Mouse (Mus musculus): ENCODE results near the gene Tspear.
"Not testable (repeated sequence)": the region's sequence is repeated elsewhere in the genome, so short reads cannot be mapped to it uniquely, and the experiment has no call there.

Gene Tspear

GRCm38 (mm10) chr10:77690356-77690807 is 4.0 kb downstream of the Tspear start, which contains the start of gene Gm19402:
Gene Gm19402, minus strand, starts transcription at chr10:77690757.
- CTCF ChIA-PET, result interaction anchor here in 1 of 4 experiments (0.6 to 1.0 kb wide), 2 partner anchors 52 to 147 kb away, joined by 3 to 4 read pairs; partner anchors contain the start of gene Gm18596
- POLR2A ChIA-PET, result interaction anchor here in 1 of 4 experiments (0.6 to 1.2 kb wide), 2 partner anchors 18 to 19 kb away, joined by 3 to 6 read pairs; no protein-coding TSS in a partner anchor

DNA sequence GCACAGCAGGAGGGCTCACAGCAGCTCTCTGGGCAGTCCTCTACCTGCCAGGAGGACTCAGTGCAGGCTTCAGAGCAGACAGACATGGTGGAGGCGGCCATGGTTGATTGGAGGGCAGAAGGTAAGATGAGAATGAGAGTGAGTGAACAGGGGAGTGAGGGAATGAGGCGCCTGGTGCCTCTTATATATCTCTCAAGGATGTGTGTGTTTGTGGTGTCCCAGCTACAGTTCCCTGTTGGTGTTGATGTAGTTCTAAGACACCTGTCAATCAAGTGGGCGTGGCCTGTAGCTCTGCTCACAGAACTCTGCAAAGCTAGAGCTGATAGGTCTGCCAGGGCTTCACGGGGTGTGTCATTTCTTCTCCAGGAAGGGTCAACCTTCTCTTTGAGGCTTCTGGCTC is 10.8 kb downstream of the Tspear start, which contains the start of gene Gm9508:
Gene Gm9508 (minus strand): TSS at position 101 of the 400 bp plus-strand sequence.
- ChIA-PET POLR2A (interaction anchor here in 2 of 4 experiments (0.5 to 1.8 kb wide), 3 partner anchors 9 to 205 kb away, joined by 3 to 6 read pairs (median 4); partner anchors contain the start of gene Lrrc3 (in 1 of the 2)), CTCF (interaction anchor here in 3 of 4 experiments (0.6 to 1.1 kb wide), 4 partner anchors 28 to 185 kb away, joined by 3 to 5 read pairs (median 4); no protein-coding TSS in a partner anchor)

- CTCF ChIA-PET, result interaction anchor here in 1 of 4 experiments (0.6 kb wide), 1 partner anchor 163 kb away, joined by 5 read pairs; no protein-coding TSS in a partner anchor
- POLR2A ChIA-PET, result no interaction called here
Observed at GRCm38 (mm10) chr10:77706326-77706725, 20.0 kb downstream of the Tspear start, which contains the start of gene Gm10272. Gene Gm10272, plus strand, starts transcription at chr10:77706626.

DNA sequence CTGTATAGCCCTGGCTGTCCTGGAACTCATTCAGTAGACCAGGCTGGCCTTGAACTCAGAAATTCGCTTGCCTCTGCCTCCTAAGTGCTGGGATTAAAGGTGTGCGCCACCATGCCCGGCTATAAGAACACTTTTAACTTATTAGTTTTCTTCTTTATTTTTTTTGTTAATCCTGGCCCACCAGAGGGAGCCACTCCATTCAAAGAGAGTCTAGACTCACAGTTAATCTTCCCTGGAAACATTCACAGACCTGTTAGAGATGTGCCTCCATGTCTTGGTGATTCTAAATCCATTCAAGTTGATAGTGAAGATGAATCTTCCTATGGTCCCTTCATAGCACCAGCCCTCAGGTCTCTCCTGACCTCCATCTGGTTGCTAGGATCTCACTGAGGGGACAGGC is 23.5 kb downstream of the Tspear start:
- ChIA-PET POLR2A (interaction anchor here in 2 of 4 experiments (0.7 kb wide), 4 partner anchors 19 to 294 kb away, joined by 3 to 6 read pairs (median 5); partner anchors contain the start of gene Gm19402 (in 1 of the 2)), CTCF (interaction anchor here in 2 of 4 experiments (0.7 kb wide), 2 partner anchors 10 to 269 kb away, joined by 3 to 4 read pairs; no protein-coding TSS in a partner anchor)

- CTCF ChIA-PET, POLR2A ChIA-PET: not testable (repeated sequence)
Observed at GRCm38 (mm10) chr10:77711157-77711556, 24.8 kb downstream of the Tspear start, which contains the start of gene Gm10024. Gene Gm10024, plus strand, starts transcription at chr10:77711457.

GRCm38 (mm10) chr10:77713734-77714133 is 27.4 kb downstream of the Tspear start:
- POLR2A ChIA-PET, result no interaction called here
- CTCF ChIA-PET, result no interaction called here

DNA sequence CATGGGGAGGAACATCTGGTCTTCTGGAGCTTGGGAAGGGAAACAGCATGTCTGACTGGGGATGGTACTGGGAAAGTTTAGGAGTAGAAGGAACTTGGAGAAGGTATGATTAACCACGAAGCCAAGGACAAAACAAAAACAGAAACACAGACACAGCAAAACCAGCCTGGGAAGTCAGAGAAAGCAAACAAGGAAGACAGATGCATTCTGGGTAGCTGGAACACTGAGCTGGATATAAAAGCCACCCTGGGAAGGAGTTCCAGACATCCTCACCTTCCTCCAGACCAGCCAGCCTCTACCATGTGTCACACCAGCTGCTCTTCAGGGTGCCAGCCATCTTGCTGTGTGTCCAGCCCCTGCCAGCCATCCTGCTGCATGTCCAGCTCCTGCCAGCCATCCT is 29.1 kb downstream of the Tspear start, which contains the start of gene Gm10142:
Gene Gm10142 (plus strand): TSS at position 301 of the 400 bp plus-strand sequence.
- ChIA-PET CTCF (interaction anchor here in 2 of 4 experiments (0.6 to 0.7 kb wide), 2 partner anchors 198 to 449 kb away, joined by 3 to 8 read pairs; no protein-coding TSS in a partner anchor), POLR2A (no interaction called here)

DNA sequence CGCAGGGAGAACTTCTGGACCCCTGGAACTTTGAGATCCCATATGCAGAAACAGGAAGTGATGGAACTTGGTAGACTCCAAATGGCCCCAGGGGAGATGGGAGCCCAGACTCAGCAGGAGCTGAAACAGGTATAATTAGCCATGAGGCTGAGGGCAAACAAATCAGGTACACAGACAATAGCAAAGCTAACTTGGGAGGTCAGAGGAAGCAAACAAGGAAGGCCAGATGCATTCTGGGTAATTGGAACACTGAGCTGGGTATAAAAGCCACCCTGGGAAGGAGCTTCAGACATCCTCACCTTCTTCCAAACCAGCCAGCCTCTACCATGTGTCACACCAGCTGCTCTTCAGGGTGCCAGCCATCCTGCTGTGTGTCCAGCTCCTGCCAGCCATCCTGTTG is 33.9 kb downstream of the Tspear start, which contains the start of gene Krtap12-1:
Gene Krtap12-1 (plus strand): TSS at position 301 of the 400 bp plus-strand sequence.
- CTCF ChIA-PET, result interaction anchor here in 2 of 4 experiments (0.6 to 0.8 kb wide), 2 partner anchors 9 to 104 kb away, joined by 3 to 4 read pairs; no protein-coding TSS in a partner anchor
- POLR2A ChIA-PET, result not testable (repeated sequence)

DNA sequence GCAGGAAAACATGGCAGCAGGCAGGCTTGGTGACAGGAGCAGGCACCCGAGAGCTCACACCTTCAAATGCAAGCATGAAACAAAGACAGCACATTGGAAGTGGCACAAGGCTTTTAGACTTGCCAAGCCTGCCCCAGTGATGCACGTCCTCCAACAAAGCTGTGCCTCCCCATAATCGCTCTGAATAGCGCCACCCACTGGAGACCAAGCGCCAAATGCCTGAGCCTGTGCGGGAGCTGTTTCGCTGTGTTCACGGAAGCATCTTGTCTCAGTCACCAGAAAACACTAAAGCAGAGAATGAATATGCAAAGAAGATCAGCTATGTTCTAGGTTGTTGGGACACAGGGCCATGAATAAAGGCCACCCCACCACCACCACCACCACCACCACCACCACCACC is 38.5 kb downstream of the Tspear start:
- POLR2A ChIA-PET, result interaction anchor here in 3 of 4 experiments (0.6 to 1.5 kb wide), 5 partner anchors 26 to 520 kb away, joined by 3 to 5 read pairs (median 4); no protein-coding TSS in a partner anchor
- CTCF ChIA-PET, result interaction anchor here (0.5 to 1.8 kb wide), 42 partner anchors 8 to 1879 kb away, joined by 3 to 10 read pairs (median 4); partner anchors contain the start of genes Gm9736 (in 1 of the 4), Pofut2 (in 1 of the 4), Pttg1ip (in 1 of the 4) and Tspear (in 1 of the 4)

DNA sequence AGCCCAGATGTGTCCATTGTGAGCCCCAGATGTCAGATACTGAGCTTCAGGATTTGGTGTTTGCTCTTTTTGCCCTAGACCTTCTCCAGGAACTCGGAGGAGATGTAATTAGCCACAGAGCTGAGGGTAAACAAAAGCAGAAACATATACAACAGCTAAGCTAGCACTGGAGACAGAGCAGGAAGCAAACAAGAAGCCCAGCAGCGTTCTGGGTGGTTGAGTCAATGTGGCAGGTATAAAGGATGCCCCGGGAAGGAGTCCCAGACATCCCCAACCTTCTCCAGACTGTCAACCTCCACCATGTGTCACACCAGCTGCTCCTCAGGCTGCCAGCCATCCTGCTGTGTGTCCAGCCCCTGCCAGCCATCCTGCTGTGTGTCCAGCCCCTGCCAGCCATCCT is 39.8 kb downstream of the Tspear start, which contains the start of gene Gm10100:
Gene Gm10100 (plus strand): TSS at position 301 of the 400 bp plus-strand sequence.
- CTCF ChIA-PET, result interaction anchor here in 1 of 4 experiments (1.1 to 1.8 kb wide), 2 partner anchors 47 to 138 kb away, joined by 3 to 9 read pairs; no protein-coding TSS in a partner anchor
- POLR2A ChIA-PET, result no interaction called here

- POLR2A ChIA-PET, result no interaction called here
- CTCF ChIA-PET, result interaction anchor here in 3 of 4 experiments (0.5 to 3.1 kb wide), 5 partner anchors 10 to 211 kb away, joined by 3 to 11 read pairs (median 4); partner anchors contain the start of gene Gm18596 (in 1 of the 3)
Observed at GRCm38 (mm10) chr10:77728280-77728679, 41.9 kb downstream of the Tspear start.

DNA sequence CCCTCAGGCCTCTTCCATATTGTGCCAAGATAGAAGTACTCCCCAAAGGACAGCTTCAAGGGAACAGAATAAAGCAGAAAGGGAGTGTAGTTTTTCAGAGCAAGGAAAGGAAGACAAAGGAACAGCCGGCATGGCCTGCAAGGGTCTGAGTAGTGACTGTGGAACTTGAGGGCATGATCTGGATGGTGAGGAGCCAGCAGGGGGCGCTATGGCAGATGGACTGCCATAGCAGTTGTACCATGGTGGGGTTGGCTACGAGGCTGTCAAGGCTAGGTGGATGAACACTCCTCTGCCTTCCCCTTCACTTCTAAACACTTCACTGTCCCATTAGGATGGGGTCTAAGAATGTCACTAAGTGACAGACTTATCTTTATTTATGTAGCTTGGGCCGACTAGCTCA is 42.9 kb downstream of the Tspear start:
- ChIA-PET POLR2A (interaction anchor here in 1 of 4 experiments (0.6 kb wide), 1 partner anchor 527 kb away, joined by 3 read pairs; no protein-coding TSS in a partner anchor), CTCF (interaction anchor here in 3 of 4 experiments (0.6 to 3.1 kb wide), 10 partner anchors 9 to 217 kb away, joined by 3 to 11 read pairs (median 3); partner anchors contain the start of genes Gm18596 (in 1 of the 3) and Krtap12-1 (in 1 of the 3))

DNA sequence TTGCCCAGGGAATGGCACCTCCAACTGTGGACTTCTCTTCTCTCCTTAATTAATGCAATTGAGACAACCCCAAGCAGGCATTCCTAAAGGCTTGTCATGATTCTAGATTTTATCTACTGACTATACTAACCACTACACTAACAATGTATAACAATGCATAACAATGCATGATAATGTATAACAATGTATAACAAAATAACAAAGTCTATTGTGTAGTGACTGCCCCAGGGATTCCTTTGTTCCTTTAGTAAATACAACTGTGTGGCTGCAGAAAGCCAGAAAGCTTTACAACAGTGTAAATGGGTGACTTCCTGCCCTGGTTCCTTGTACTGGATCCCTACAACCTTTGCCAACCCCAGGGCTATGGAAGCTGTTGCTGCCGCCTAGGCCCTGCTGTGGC is 49.6 kb downstream of the Tspear start:
- ChIA-PET POLR2A (no interaction called here), CTCF (no interaction called here)

GRCm38 (mm10) chr10:77738929-77739328 is 52.6 kb downstream of the Tspear start:
- POLR2A ChIA-PET, result no interaction called here
- CTCF ChIA-PET, result interaction anchor here in 2 of 4 experiments (0.6 to 1.6 kb wide), 2 partner anchors 10 to 641 kb away, joined by 8 to 9 read pairs; no protein-coding TSS in a partner anchor

- POLR2A ChIA-PET, result not testable (repeated sequence)
- CTCF ChIA-PET, result interaction anchor here (0.5 to 2.4 kb wide), 5 partner anchors 13 to 278 kb away, joined by 3 to 11 read pairs (median 4); partner anchors contain the start of gene Gm19402 (in 1 of the 4)
Observed at GRCm38 (mm10) chr10:77741924-77742688, 55.7 kb downstream of the Tspear start, which contains the start of gene Gm18596. Gene Gm18596, minus strand, starts transcription at chr10:77742638.

GRCm38 (mm10) chr10:77750686-77751085 is 64.3 kb downstream of the Tspear start:
- POLR2A ChIA-PET, result not testable (repeated sequence)
- CTCF ChIA-PET, result interaction anchor here in 1 of 4 experiments (1.8 kb wide), 1 partner anchor 26 kb away, joined by 5 read pairs; no protein-coding TSS in a partner anchor

- CTCF ChIA-PET, result interaction anchor here in 1 of 4 experiments (1.8 kb wide), 1 partner anchor 27 kb away, joined by 5 read pairs; no protein-coding TSS in a partner anchor
- POLR2A ChIA-PET, result not testable (repeated sequence)
Observed at GRCm38 (mm10) chr10:77751254-77751653, 64.9 kb downstream of the Tspear start, which contains the start of gene Gm9736. Gene Gm9736, minus strand, starts transcription at chr10:77751354.

DNA sequence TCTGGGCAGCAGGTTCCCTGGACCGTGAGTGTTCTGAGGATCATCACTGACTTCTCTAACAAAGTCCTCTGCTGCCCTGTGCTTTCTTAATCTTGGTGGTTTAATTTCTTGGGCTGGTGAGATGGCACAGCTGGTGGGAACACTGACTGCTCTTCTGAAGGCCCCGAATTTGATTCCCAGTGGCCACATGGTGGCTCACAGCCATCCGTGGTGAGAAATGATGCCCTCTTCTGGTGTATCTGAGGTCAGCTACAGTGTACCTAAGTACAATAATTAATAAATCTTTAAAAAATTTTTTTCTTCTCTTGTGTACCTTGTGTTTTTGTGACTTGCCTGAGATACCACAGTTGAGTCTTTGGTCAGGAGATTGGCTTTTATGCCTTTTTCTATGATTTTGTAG is 65.9 kb downstream of the Tspear start:
- POLR2A ChIA-PET, result not testable (repeated sequence)
- CTCF ChIA-PET, result interaction anchor here (0.6 to 1.9 kb wide), 5 partner anchors 125 to 249 kb away, joined by 4 to 7 read pairs (median 5); no protein-coding TSS in a partner anchor

Measured in embryonic stem cell, embryonic (primary cell).